Mouse (Mus musculus): Measurements from ENCODE around the gene Hsd17b14. TPM values are rescaled to one million over a fixed set of nuclear protein-coding genes. Genes with fewer than 3 reads are reported as not detected.
A peak's percentile ranks its signal among the peaks of the same experiment; 100 is the strongest.

Gene Hsd17b14
- polyA plus RNA-seq, 1 experiment from 2014 or later, result 3.3 TPM

GRCm38 (mm10) chr7:45568601-45569473, 14.1 kb downstream of the Hsd17b14 start:
- WGBS, result 75% methylated on average over 10 of the region's 10 CpGs
- H3K4me2 ChIP-seq (replicated peaks), result peak overlapping the region; percentile 73
- peak overlapping the region; percentile 90 for H3K27ac ChIP-seq (replicated peaks)
- H3K27me3 ChIP-seq, result no peaks in the 10 kb centered on the region
- no peaks in the 10 kb centered on the region for H3K36me3 ChIP-seq
- H3K9ac ChIP-seq, result no peak overlapping the region
- no peaks in the 10 kb centered on the region for H3K9me3 ChIP-seq (replicated peaks)
- no peak for ATAC-seq (ENCODE audit: insufficient number of reproducible peaks, low FRiP score, low TSS enrichment, low read depth)
- peaks cover 36% of the 10 kb centered on the region for H3K4me1 ChIP-seq
- peak overlapping the region; percentile 47 for H3K4me3 ChIP-seq (replicated peaks)

GRCm38 (mm10) chr7:45570103-45570741, 15.5 kb downstream of the Hsd17b14 start, which contains the start of gene Bcat2:
Gene Bcat2, plus strand, starts transcription at chr7:45570153.
- H3K4me2 ChIP-seq (replicated peaks), result peak within 1 kb of the TSS; percentile 67
- peak within 1 kb of the TSS; percentile 74 for H3K4me3 ChIP-seq (replicated peaks)
- peak within 1 kb of the TSS; percentile 70 for H3K9ac ChIP-seq
- no peaks in the 10 kb centered on the region for H3K9me3 ChIP-seq (replicated peaks)
- H3K27ac ChIP-seq (replicated peaks), result peak within 1 kb of the TSS; percentile 90
- peak; percentile 66 for ATAC-seq (ENCODE audit: insufficient number of reproducible peaks, low FRiP score, low TSS enrichment, low read depth)
- no peaks in the 10 kb centered on the region for H3K36me3 ChIP-seq
- no peaks in the 10 kb centered on the region for H3K27me3 ChIP-seq
- peaks cover 36% of the 10 kb centered on the region for H3K4me1 ChIP-seq
- under 1% methylated on average over 42 of the region's 42 CpGs for WGBS

GRCm38 (mm10) chr7:45571966-45572365, 17.3 kb downstream of the Hsd17b14 start:
- ATAC-seq (ENCODE audit: insufficient number of reproducible peaks, low FRiP score, low TSS enrichment, low read depth), result no peak
- WGBS, result 35% methylated on average over 1 of the region's 1 CpGs
- Histone ChIP-seq H3K9me3 (replicated peaks) (no peaks in the 10 kb centered on the region), H3K4me1 (peaks cover 36% of the 10 kb centered on the region), H3K9ac (no peak overlapping the region), H3K27me3 (no peaks in the 10 kb centered on the region), H3K27ac (replicated peaks) (no peak overlapping the region), H3K4me3 (replicated peaks) (no peak overlapping the region), H3K4me2 (replicated peaks) (0 out of 2 replicates have a peak overlapping the region, but pooled peaks have one; percentile 67), H3K36me3 (peaks cover 15% of the 10 kb centered on the region)

- Histone ChIP-seq H3K4me3 (replicated peaks) (no peak overlapping the region), H3K4me1 (peaks cover 21% of the 10 kb centered on the region), H3K9ac (no peak overlapping the region), H3K9me3 (replicated peaks) (no peaks in the 10 kb centered on the region), H3K27me3 (no peaks in the 10 kb centered on the region), H3K36me3 (peaks cover 32% of the 10 kb centered on the region), H3K4me2 (replicated peaks) (no peak overlapping the region), H3K27ac (replicated peaks) (no peak overlapping the region)
- 66% methylated on average over 8 of the region's 8 CpGs for WGBS
- ATAC-seq (ENCODE audit: insufficient number of reproducible peaks, low FRiP score, low TSS enrichment, low read depth), result no peak
These were observed 19.3 kb downstream of the Hsd17b14 start for GRCm38 (mm10) chr7:45573954-45574353.

- peaks cover 20% of the 10 kb centered on the region for H3K4me1 ChIP-seq
- no peaks in the 10 kb centered on the region for H3K27me3 ChIP-seq
- 81% methylated on average over 15 of the region's 15 CpGs for WGBS
- no peak overlapping the region for H3K9ac ChIP-seq
- H3K9me3 ChIP-seq (replicated peaks), result no peaks in the 10 kb centered on the region
- no peak overlapping the region for H3K4me2 ChIP-seq (replicated peaks)
- H3K36me3 ChIP-seq, result peaks cover 32% of the 10 kb centered on the region
- no peak overlapping the region for H3K27ac ChIP-seq (replicated peaks)
- ATAC-seq (ENCODE audit: insufficient number of reproducible peaks, low FRiP score, low TSS enrichment, low read depth), result no peak
- H3K4me3 ChIP-seq (replicated peaks), result no peak overlapping the region
These were observed 20.0 kb downstream of the Hsd17b14 start for GRCm38 (mm10) chr7:45574472-45575379.

- no peaks in the 10 kb centered on the region for H3K9me3 ChIP-seq (replicated peaks)
- ATAC-seq (ENCODE audit: insufficient number of reproducible peaks, low FRiP score, low TSS enrichment, low read depth), result no peak
- peaks cover 11% of the 10 kb centered on the region for H3K4me1 ChIP-seq
- H3K27ac ChIP-seq (replicated peaks), result no peak overlapping the region
- 91% methylated on average over 6 of the region's 6 CpGs for WGBS
- no peak overlapping the region for H3K4me2 ChIP-seq (replicated peaks)
- no peaks in the 10 kb centered on the region for H3K27me3 ChIP-seq
- H3K4me3 ChIP-seq (replicated peaks), result no peak overlapping the region
- peaks cover 34% of the 10 kb centered on the region for H3K36me3 ChIP-seq
- no peak overlapping the region for H3K9ac ChIP-seq
These were observed 31.2 kb downstream of the Hsd17b14 start for GRCm38 (mm10) chr7:45585923-45586322.

- 90% methylated on average over 23 of the region's 23 CpGs for WGBS
- Histone ChIP-seq H3K4me2 (replicated peaks) (no peak overlapping the region), H3K9me3 (replicated peaks) (no peaks in the 10 kb centered on the region), H3K4me1 (peaks cover 11% of the 10 kb centered on the region), H3K4me3 (replicated peaks) (no peak overlapping the region), H3K27ac (replicated peaks) (no peak overlapping the region), H3K27me3 (no peaks in the 10 kb centered on the region), H3K36me3 (peaks cover 28% of the 10 kb centered on the region), H3K9ac (no peak overlapping the region)
- no peak for ATAC-seq (ENCODE audit: insufficient number of reproducible peaks, low FRiP score, low TSS enrichment, low read depth)
These were observed 33.2 kb downstream of the Hsd17b14 start for GRCm38 (mm10) chr7:45587631-45588592.

GRCm38 (mm10) chr7:45589173-45589572, 34.5 kb downstream of the Hsd17b14 start:
- Histone ChIP-seq H3K27ac (replicated peaks) (0 out of 2 replicates have a peak overlapping the region, but pooled peaks have one; percentile 44), H3K4me1 (peaks cover 11% of the 10 kb centered on the region), H3K9me3 (replicated peaks) (no peaks in the 10 kb centered on the region), H3K36me3 (peaks cover 27% of the 10 kb centered on the region), H3K27me3 (no peaks in the 10 kb centered on the region), H3K9ac (no peak overlapping the region), H3K4me2 (replicated peaks) (peak overlapping the region; percentile 46), H3K4me3 (replicated peaks) (peak overlapping the region; percentile 30)
- under 1% methylated on average over 19 of the region's 19 CpGs for WGBS
- ATAC-seq (ENCODE audit: insufficient number of reproducible peaks, low FRiP score, low TSS enrichment, low read depth), result peak; percentile 99

GRCm38 (mm10) chr7:45589898-45590297, 35.2 kb downstream of the Hsd17b14 start:
- Histone ChIP-seq H3K27ac (replicated peaks) (no peak overlapping the region), H3K27me3 (no peaks in the 10 kb centered on the region), H3K9me3 (replicated peaks) (no peaks in the 10 kb centered on the region), H3K4me3 (replicated peaks) (no peak overlapping the region), H3K4me1 (peaks cover 11% of the 10 kb centered on the region), H3K4me2 (replicated peaks) (no peak overlapping the region), H3K9ac (no peak overlapping the region), H3K36me3 (peaks cover 22% of the 10 kb centered on the region)
- 94% methylated on average over 5 of the region's 5 CpGs for WGBS
- ATAC-seq (ENCODE audit: insufficient number of reproducible peaks, low FRiP score, low TSS enrichment, low read depth), result no peak

- ATAC-seq (ENCODE audit: insufficient number of reproducible peaks, low FRiP score, low TSS enrichment, low read depth), result no peak
- Histone ChIP-seq H3K27ac (replicated peaks) (no peak overlapping the region), H3K4me1 (peaks cover 11% of the 10 kb centered on the region), H3K4me3 (replicated peaks) (no peak overlapping the region), H3K9ac (no peak overlapping the region), H3K27me3 (no peaks in the 10 kb centered on the region), H3K36me3 (peaks cover 13% of the 10 kb centered on the region), H3K9me3 (replicated peaks) (no peaks in the 10 kb centered on the region), H3K4me2 (replicated peaks) (no peak overlapping the region)
- 64% methylated on average over 3 of the region's 3 CpGs for WGBS
These were observed 36.2 kb downstream of the Hsd17b14 start for GRCm38 (mm10) chr7:45590874-45591273.
